Mouse (Mus musculus) testis, adult 2 months (tissue): ENCODE measurements around the gene Zfp131.

Experiments
- CTCF ChIP-seq: fragments of 200-500 bp; IDR thresholded peaks from 2 replicates; pipeline ENCODE4 v1.5.1; 2012; ENCODE audit warnings: low read depth, mild to moderate bottlenecking, inconsistent platforms, low read length, moderate library complexity; ENCODE audit not compliant: control insufficient read depth, insufficient read depth, insufficient replicate concordance
- POLR2A ChIP-seq: fragments of 200-500 bp; IDR thresholded peaks from 2 replicates; pipeline ENCODE4 v1.6.1; 2012; ENCODE audit warnings: low read depth, mild to moderate bottlenecking, inconsistent platforms, low read length, moderate library complexity; ENCODE audit not compliant: control insufficient read depth

- TF ChIP-seq CTCF, result no peak
- no peak for TF ChIP-seq POLR2A
Observed at GRCm38 (mm10) chr13:119816798-119817197, 26.1 kb upstream of the Zfp131 start.
